Mouse (Mus musculus) kidney, adult 11 months (tissue): Measurements from ENCODE around the gene Wfdc13.
"Not testable (repeated sequence)": the region's sequence is repeated elsewhere in the genome, so short reads cannot be mapped to it uniquely, and the experiment has no call there.

Source experiments
- DNase-seq: peaks from one replicate; pipeline ENCODE4 v3.0.0; 2022

Wfdc13 gene

GRCm38 (mm10) chr2:164716194-164716786 is 31.4 kb downstream of the Wfdc13 start:
- DNase-seq, result not testable (repeated sequence)

GRCm38 (mm10) chr2:164723276-164723675 is 38.4 kb downstream of the Wfdc13 start:
- no peak for DNase-seq

- DNase-seq, result peak; percentile 73
These were observed 41.1 kb downstream of the Wfdc13 start for GRCm38 (mm10) chr2:164725895-164726619.

- DNase-seq, result no peak
These were observed 46.8 kb downstream of the Wfdc13 start for GRCm38 (mm10) chr2:164731719-164732118.

- DNase-seq, result no peak
These were observed 48.4 kb downstream of the Wfdc13 start for GRCm38 (mm10) chr2:164733259-164733658.

GRCm38 (mm10) chr2:164734839-164735238 is 49.9 kb downstream of the Wfdc13 start:
- no peak for DNase-seq

- DNase-seq, result no peak
These were observed 50.5 kb downstream of the Wfdc13 start for GRCm38 (mm10) chr2:164735446-164735845.
